Mouse (Mus musculus): ENCODE measurements around the gene Rpp38. TPM values are rescaled to one million over a fixed set of nuclear protein-coding genes. Genes with fewer than 3 reads are reported as not detected.

Rpp38 gene
- total and polyA plus RNA-seq, 2 experiments from 2014 or later: 1.2 to 11.3 TPM

DNA sequence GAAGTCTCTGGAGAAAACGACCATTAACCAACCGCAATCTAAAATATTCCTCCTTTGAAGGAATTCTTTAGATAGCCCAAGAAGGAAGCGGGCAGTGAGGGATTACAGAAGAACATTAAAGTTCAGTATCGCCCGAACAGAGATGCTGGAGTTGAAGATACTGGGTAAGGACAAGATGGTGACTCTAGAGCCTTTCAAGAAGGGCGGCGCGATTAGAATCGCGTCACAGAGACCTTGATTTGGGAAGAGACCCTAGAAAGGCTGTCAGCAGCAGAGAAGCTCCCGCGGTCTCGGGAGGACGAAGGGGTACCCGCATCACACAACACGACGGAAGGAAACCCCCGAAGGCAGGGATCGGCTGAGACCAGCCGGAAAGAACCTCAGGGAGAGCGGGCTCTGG lies 387 bp downstream of the Rpp38 start:
- H3K9ac ChIP-seq (replicated peaks; ENCODE audit: low read depth, low read length): peak overlapping the region; percentile 64
- peak; percentile 15 for DNase-seq (ENCODE audit: low spot score)
- WGBS: under 1% methylated on average over 21 of the region's 21 CpGs

DNA sequence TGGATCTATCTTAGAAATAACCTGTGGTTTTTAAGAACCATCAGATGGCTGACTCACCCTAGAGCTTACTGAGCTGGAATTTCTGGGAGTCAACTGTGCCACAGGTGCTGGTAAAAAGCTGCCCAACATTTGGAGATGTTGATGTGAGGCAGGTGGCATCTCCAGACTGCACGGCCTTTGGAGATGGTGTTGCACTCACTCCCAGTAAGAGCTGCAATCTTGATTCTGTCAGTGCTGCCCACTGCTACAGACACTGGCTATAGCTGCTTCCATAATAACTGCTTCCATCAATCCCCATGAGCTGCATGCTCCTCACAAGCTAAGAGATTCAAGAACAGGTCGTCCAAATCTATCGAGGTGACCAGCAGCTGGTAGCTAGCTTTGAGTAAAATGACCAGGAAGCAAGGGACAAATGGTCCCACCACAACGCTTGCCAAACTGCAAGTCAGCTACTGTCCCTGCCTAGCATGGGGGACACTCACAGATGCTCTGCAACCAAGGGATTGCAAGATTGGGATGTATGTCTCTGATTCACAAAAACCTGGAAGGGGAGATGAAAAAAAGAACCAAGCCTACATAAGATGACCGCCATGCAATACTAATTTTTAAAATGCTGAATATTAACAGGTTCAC lies 1.3 kb downstream of the Rpp38 start:
- Histone ChIP-seq H3K36me3 (replicated peaks; ENCODE audit: control insufficient read depth, insufficient read depth, low read length) (peaks cover 17% of the 10 kb centered on the region; the same call in 1 of the 2 replicates), H3K4me1 (ENCODE audit: control insufficient read depth, insufficient read depth) (peaks cover 10% of the 10 kb centered on the region; the same call in 1 of the 2 replicates), H3K4me3 (ENCODE audit: low read depth, low read length) (peak overlapping the region; percentile 75; the same call in 1 of the 2 replicates), H3K27me3 (ENCODE audit: control insufficient read depth, insufficient read depth, low read length) (no peaks in the 10 kb centered on the region), H3K27ac (ENCODE audit: low read depth) (no peak overlapping the region), H3K9me3 (replicated peaks; ENCODE audit: control insufficient read depth, low read length) (no peaks in the 10 kb centered on the region), H3K9ac (replicated peaks; ENCODE audit: low read depth, low read length) (no peak overlapping the region), H3K4me2 (ENCODE audit: low read depth, low read length) (peak overlapping the region; percentile 73)
- 66% methylated on average over 5 of the region's 5 CpGs for WGBS
- TF ChIP-seq CTCF (IDR thresholded peaks at IDR 0.05; ENCODE audit: low read depth) (no peak), EP300 (IDR thresholded peaks at IDR 0.05; ENCODE audit: low read depth) (no peak)
- ATAC-seq (ENCODE audit: insufficient read depth, low read depth) (no peak), DNase-seq (ENCODE audit: low spot score) (no peak)

More for the DNA sequence above, 387 bp downstream of the Rpp38 start:
- no peak for ATAC-seq (ENCODE audit: insufficient read depth, low read depth)
- H3K9me3 ChIP-seq (replicated peaks; ENCODE audit: control insufficient read depth, low read length): no peaks in the 10 kb centered on the region
- H3K4me3 ChIP-seq (ENCODE audit: low read depth, low read length): peak overlapping the region; percentile 75
- peaks cover 10% of the 10 kb centered on the region; the same call in 1 of the 2 replicates for H3K4me1 ChIP-seq (ENCODE audit: control insufficient read depth, insufficient read depth)
- TF ChIP-seq EP300 (IDR thresholded peaks at IDR 0.05; ENCODE audit: low read depth) (peak; percentile 62; the same call in 1 of the 2 replicates), CTCF (IDR thresholded peaks at IDR 0.05; ENCODE audit: low read depth) (no peak)
- peak overlapping the region; percentile 73 for H3K4me2 ChIP-seq (ENCODE audit: low read depth, low read length)
- peak overlapping the region; percentile 81 for H3K27ac ChIP-seq (ENCODE audit: low read depth)
- peaks cover 12% of the 10 kb centered on the region; the same call in 1 of the 2 replicates for H3K36me3 ChIP-seq (replicated peaks; ENCODE audit: control insufficient read depth, insufficient read depth, low read length)
- no peaks in the 10 kb centered on the region for H3K27me3 ChIP-seq (ENCODE audit: control insufficient read depth, insufficient read depth, low read length)

DNA sequence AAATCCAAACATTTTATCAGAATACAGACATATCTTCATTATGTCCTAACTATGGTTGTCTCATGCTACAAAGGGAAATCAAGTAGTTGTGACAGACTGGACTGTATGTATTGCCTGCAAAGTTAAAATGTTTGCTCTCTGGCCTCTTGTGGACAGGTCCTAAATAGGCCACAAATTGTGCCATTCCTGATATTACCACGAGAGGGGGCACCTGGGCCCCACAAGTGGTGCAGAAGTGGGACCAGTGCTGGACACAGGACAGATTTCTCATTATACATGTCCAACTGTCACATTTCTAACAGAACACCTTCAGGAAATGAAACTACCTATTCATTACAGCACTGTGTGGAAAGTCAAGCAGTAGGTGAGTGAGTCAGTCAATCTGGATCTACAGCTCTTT lies 5.1 kb downstream of the Rpp38 start:
- H3K9me3 ChIP-seq (replicated peaks; ENCODE audit: control insufficient read depth, low read length): no peaks in the 10 kb centered on the region
- H3K9ac ChIP-seq (replicated peaks; ENCODE audit: low read depth, low read length): no peak overlapping the region
- H3K27me3 ChIP-seq (ENCODE audit: control insufficient read depth, insufficient read depth, low read length): no peaks in the 10 kb centered on the region
- H3K4me1 ChIP-seq (ENCODE audit: control insufficient read depth, insufficient read depth): peaks cover 10% of the 10 kb centered on the region; the same call in 1 of the 2 replicates
- DNase-seq (ENCODE audit: low spot score) (peak; percentile 48), ATAC-seq (ENCODE audit: insufficient read depth, low read depth) (peak; percentile 62)
- no peak overlapping the region for H3K27ac ChIP-seq (ENCODE audit: low read depth)
- H3K4me2 ChIP-seq (ENCODE audit: low read depth, low read length): no peak overlapping the region
- no peak overlapping the region for H3K4me3 ChIP-seq (ENCODE audit: low read depth, low read length)
- H3K36me3 ChIP-seq (replicated peaks; ENCODE audit: control insufficient read depth, insufficient read depth, low read length): peaks cover 44% of the 10 kb centered on the region
- WGBS: 14% methylated on average over 1 of the region's 1 CpGs
- TF ChIP-seq EP300 (IDR thresholded peaks at IDR 0.05; ENCODE audit: low read depth) (no peak), CTCF (IDR thresholded peaks at IDR 0.05; ENCODE audit: low read depth) (peak; percentile 76)

DNA sequence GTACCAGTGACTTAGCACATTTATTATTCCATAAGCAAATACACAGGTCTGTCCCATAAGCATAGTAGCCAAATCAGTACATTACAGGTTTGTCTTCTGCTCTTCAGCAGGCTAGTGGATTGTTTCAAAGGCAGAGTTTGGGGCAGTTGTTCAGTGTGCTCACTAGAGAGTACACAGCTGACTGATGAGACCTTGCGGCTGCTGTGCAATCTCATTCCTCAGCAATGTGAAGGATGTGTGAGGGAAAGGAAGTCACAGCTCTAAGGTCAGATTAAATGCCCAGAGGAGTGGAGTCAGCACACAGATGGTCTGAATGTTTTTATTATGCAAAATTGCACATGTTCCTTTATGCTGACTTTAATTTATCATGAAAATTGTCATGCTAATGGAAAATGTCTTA lies 5.9 kb downstream of the Rpp38 start:
- Histone ChIP-seq H3K36me3 (replicated peaks; ENCODE audit: control insufficient read depth, insufficient read depth, low read length) (peaks cover 45% of the 10 kb centered on the region), H3K4me3 (ENCODE audit: low read depth, low read length) (no peak overlapping the region), H3K9me3 (replicated peaks; ENCODE audit: control insufficient read depth, low read length) (no peaks in the 10 kb centered on the region), H3K4me1 (ENCODE audit: control insufficient read depth, insufficient read depth) (peaks cover 5% of the 10 kb centered on the region; the same call in 1 of the 2 replicates), H3K9ac (replicated peaks; ENCODE audit: low read depth, low read length) (no peak overlapping the region), H3K27me3 (ENCODE audit: control insufficient read depth, insufficient read depth, low read length) (no peaks in the 10 kb centered on the region), H3K4me2 (ENCODE audit: low read depth, low read length) (no peak overlapping the region), H3K27ac (ENCODE audit: low read depth) (no peak overlapping the region)
- DNase-seq (ENCODE audit: low spot score): no peak
- TF ChIP-seq CTCF (IDR thresholded peaks at IDR 0.05; ENCODE audit: low read depth): no peak
- TF ChIP-seq EP300 (IDR thresholded peaks at IDR 0.05; ENCODE audit: low read depth): no peak
- 64% methylated on average over 1 of the region's 1 CpGs for WGBS
- no peak; the same call in 1 of the 2 replicates for ATAC-seq (ENCODE audit: insufficient read depth, low read depth)

DNA sequence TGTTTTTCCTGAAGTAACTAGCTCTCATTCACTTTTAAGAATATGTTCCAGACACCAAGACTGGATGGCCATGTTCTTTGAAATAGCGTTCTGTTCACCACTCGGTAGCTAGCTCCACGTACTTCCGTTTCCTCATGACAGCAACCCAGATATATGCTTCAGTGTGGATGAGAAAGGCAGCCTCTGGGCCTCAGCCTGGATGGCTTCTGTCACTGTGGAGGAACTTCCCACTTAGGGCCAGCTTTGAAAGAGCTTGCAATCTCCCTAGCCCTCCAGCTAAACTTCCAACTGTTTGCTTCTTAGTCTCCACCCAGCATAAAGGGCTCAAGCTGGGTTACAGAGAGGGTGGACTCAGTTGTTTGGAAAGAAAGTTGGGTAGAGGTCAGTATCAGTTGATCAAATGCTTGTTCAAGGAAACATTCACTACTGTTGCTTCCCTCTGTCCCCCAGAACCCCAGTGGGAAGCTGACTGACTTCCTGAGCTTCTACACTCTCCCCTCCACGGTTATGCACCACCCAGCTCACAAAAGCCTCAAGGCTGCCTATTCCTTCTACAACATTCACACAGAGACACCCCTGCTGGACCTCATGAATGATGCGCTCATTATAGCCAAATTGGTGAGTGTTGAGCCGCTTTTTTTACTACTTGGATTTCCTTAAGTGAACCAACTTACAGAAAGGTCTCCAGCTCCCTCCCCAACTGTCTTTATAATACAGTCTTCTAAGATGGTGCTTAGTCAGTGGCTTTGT lies 7.9 kb downstream of the Rpp38 start:
- DNase-seq (ENCODE audit: low spot score) (no peak), ATAC-seq (ENCODE audit: insufficient read depth, low read depth) (no peak)
- WGBS: 91% methylated on average over 7 of the region's 7 CpGs
- H3K4me1 ChIP-seq (ENCODE audit: control insufficient read depth, insufficient read depth): no peaks in the 10 kb centered on the region
- no peaks in the 10 kb centered on the region for H3K9me3 ChIP-seq (replicated peaks; ENCODE audit: control insufficient read depth, low read length)
- H3K36me3 ChIP-seq (replicated peaks; ENCODE audit: control insufficient read depth, insufficient read depth, low read length): peaks cover 52% of the 10 kb centered on the region
- no peaks in the 10 kb centered on the region for H3K27me3 ChIP-seq (ENCODE audit: control insufficient read depth, insufficient read depth, low read length)
- no peak overlapping the region for H3K4me3 ChIP-seq (ENCODE audit: low read depth, low read length)
- TF ChIP-seq CTCF (IDR thresholded peaks at IDR 0.05; ENCODE audit: low read depth) (no peak), EP300 (IDR thresholded peaks at IDR 0.05; ENCODE audit: low read depth) (no peak)
- H3K9ac ChIP-seq (replicated peaks; ENCODE audit: low read depth, low read length): no peak overlapping the region
- H3K4me2 ChIP-seq (ENCODE audit: low read depth, low read length): no peak overlapping the region
- no peak overlapping the region for H3K27ac ChIP-seq (ENCODE audit: low read depth)
